Mouse (Mus musculus) forebrain, postnatal 0 days (tissue): ENCODE measurements around the gene Runx2. TPM values are rescaled to one million over a fixed set of nuclear protein-coding genes. Genes with fewer than 3 reads are reported as not detected.
A peak's percentile ranks its signal among the peaks of the same experiment; 100 is the strongest.

Source experiments
- ATAC-seq: fragments of 200-750 bp; cut with Nextera tagmentation; 2 replicates; pipeline ENCODE4 v1.8.0; 2017; ENCODE audit warnings: mild to moderate bottlenecking, moderate library complexity
- DNase-seq: peaks from one replicate; pipeline ENCODE4 v3.0.0-alpha.2; 2015
- H3K27ac ChIP-seq: fragments of 300-500 bp; sonication (generic); 2 replicates; pipeline ENCODE4 v1.5.1; 2014; ENCODE audit warnings: low read depth, mild to moderate bottlenecking, antibody characterized with exemption, low read length, moderate library complexity, mixed read lengths
- H3K27me3 ChIP-seq: fragments of 300-500 bp; sonication (generic); 2 replicates; pipeline ENCODE4 v1.6.1; 2014; ENCODE audit warnings: mild to moderate bottlenecking, low read length, mixed read lengths; ENCODE audit not compliant: insufficient read depth
- H3K36me3 ChIP-seq: fragments of 300-500 bp; sonication (generic); 2 replicates; pipeline ENCODE4 v1.6.1; 2014; ENCODE audit warnings: mild to moderate bottlenecking, moderate library complexity; ENCODE audit not compliant: insufficient read depth
- H3K4me1 ChIP-seq: fragments of 300-500 bp; sonication (generic); 2 replicates; pipeline ENCODE4 v1.6.1; 2014; ENCODE audit warnings: antibody characterized with exemption; ENCODE audit not compliant: insufficient read depth
- H3K4me2 ChIP-seq: fragments of 300-500 bp; sonication (generic); 2 replicates; pipeline ENCODE4 v1.6.1; 2014; ENCODE audit warnings: low read depth, mild to moderate bottlenecking, moderate library complexity
- H3K4me3 ChIP-seq: fragments of 300-500 bp; sonication (generic); 2 replicates; pipeline ENCODE4 v1.5.1; 2014; ENCODE audit warnings: low read depth, low read length, mixed read lengths
- H3K9ac ChIP-seq: fragments of 300-500 bp; sonication (generic); 2 replicates; pipeline ENCODE4 v1.6.1; 2014; ENCODE audit warnings: mild to moderate bottlenecking
- H3K9me3 ChIP-seq: fragments of 300-500 bp; sonication (generic); 2 replicates; pipeline ENCODE4 v1.6.1; 2016; ENCODE audit warnings: low read length
- CTCF ChIP-seq: sonication (generic); IDR thresholded peaks from 2 replicates; pipeline ENCODE4 v1.5.1; 2016; ENCODE audit warnings: antibody characterized with exemption, control low read depth, low read depth
- WGBS: fragments of 180-500 bp; shearing (Covaris S2); extraction: QIAGEN DNeasy Blood & Tissue Kit; methylation state at CpG from one replicate; pipeline ENCODE4 v1.1.7; 2014; 5-methylcytosine and 5-hydroxymethylcytosine counted together
- polyA plus RNA-seq: library from polyadenylated mRNA; unstranded; fragments of >200 nt; fragmentation: Nextera tagmentation; extraction: Ambion mirVana; gene quantifications from 2 replicates; pipeline ENCODE4 v1.2.1, GENCODE M21; 2015
- total RNA-seq: library from RNA; depleted of rRNA; stranded (reverse); fragments of >200 nt; gene quantifications from 2 replicates; pipeline ENCODE4 v1.2.3, GENCODE M21; 2014; rRNA removed

The Runx2 gene
- total RNA-seq (0.85 and 5.7 TPM in 2 replicates), polyA plus RNA-seq (0.77 and 0.86 TPM in 2 replicates)

- no peak within 1 kb of the TSS for H3K9ac ChIP-seq
- H3K27ac ChIP-seq: no peak within 1 kb of the TSS
- H3K4me1 ChIP-seq: no peaks in the 10 kb centered on the region
- 48% methylated on average over 3 of the region's 3 CpGs for WGBS
- TF ChIP-seq CTCF: no peak
- 0 out of 2 replicates have a peak within 1 kb of the TSS, but pooled peaks have one; percentile 19 for H3K4me2 ChIP-seq
- H3K27me3 ChIP-seq: no peaks in the 10 kb centered on the region
- ATAC-seq (peak; percentile 51; the same call in 1 of the 2 replicates), DNase-seq (no peak)
- H3K9me3 ChIP-seq: no peaks in the 10 kb centered on the region
- H3K4me3 ChIP-seq: no peak within 1 kb of the TSS
- H3K36me3 ChIP-seq: no peaks in the 10 kb centered on the region
Observed at GRCm38 (mm10) chr17:44814508-44815175, at the start of gene Runx2. Runx2 (minus strand) TSS chr17:44814797.

- H3K27me3 ChIP-seq: no peaks in the 10 kb centered on the region
- no peak overlapping the region for H3K9ac ChIP-seq
- WGBS: 92% methylated on average over 6 of the region's 6 CpGs
- no peak for DNase-seq
- no peak overlapping the region for H3K27ac ChIP-seq
- H3K4me2 ChIP-seq: no peak overlapping the region
- no peak overlapping the region for H3K4me3 ChIP-seq
- peak; percentile 29 for ATAC-seq
- no peaks in the 10 kb centered on the region for H3K36me3 ChIP-seq
- no peaks in the 10 kb centered on the region for H3K9me3 ChIP-seq
- TF ChIP-seq CTCF: no peak
- no peaks in the 10 kb centered on the region for H3K4me1 ChIP-seq
Observed at GRCm38 (mm10) chr17:44863165-44863564, 48.6 kb upstream of the Runx2 start.

- no peak overlapping the region for H3K4me3 ChIP-seq
- ATAC-seq: peak; percentile 51
- H3K9ac ChIP-seq: no peak overlapping the region
- WGBS: 47% methylated on average over 4 of the region's 4 CpGs
- H3K9me3 ChIP-seq: no peaks in the 10 kb centered on the region
- H3K36me3 ChIP-seq: no peaks in the 10 kb centered on the region
- no peak overlapping the region for H3K27ac ChIP-seq
- no peak for TF ChIP-seq CTCF
- DNase-seq: peak; percentile 54
- no peaks in the 10 kb centered on the region for H3K27me3 ChIP-seq
- H3K4me1 ChIP-seq: 0 out of 2 replicates have a peak, but pooled peaks cover 3% of the 10 kb centered on the region
- H3K4me2 ChIP-seq: no peak overlapping the region
Observed at GRCm38 (mm10) chr17:44842184-44842583, 27.6 kb upstream of the Runx2 start.

- no peak overlapping the region for H3K9ac ChIP-seq
- ATAC-seq (no peak), DNase-seq (no peak)
- no peaks in the 10 kb centered on the region for H3K27me3 ChIP-seq
- no peaks in the 10 kb centered on the region for H3K9me3 ChIP-seq
- H3K4me2 ChIP-seq: no peak overlapping the region
- no peak for TF ChIP-seq CTCF
- no peaks in the 10 kb centered on the region for H3K36me3 ChIP-seq
- H3K4me3 ChIP-seq: no peak overlapping the region
- 75% methylated on average over 1 of the region's 1 CpGs for WGBS
- no peaks in the 10 kb centered on the region for H3K4me1 ChIP-seq
- no peak overlapping the region for H3K27ac ChIP-seq
Observed at GRCm38 (mm10) chr17:44831201-44831600, 16.6 kb upstream of the Runx2 start.

- TF ChIP-seq CTCF: no peak
- ATAC-seq (no peak), DNase-seq (no peak)
- H3K27me3 ChIP-seq: no peaks in the 10 kb centered on the region
- no peak overlapping the region for H3K27ac ChIP-seq
- 94% methylated on average over 3 of the region's 3 CpGs for WGBS
- H3K4me3 ChIP-seq: no peak overlapping the region
- H3K9ac ChIP-seq: no peak overlapping the region
- no peaks in the 10 kb centered on the region for H3K36me3 ChIP-seq
- H3K9me3 ChIP-seq: no peaks in the 10 kb centered on the region
- no peaks in the 10 kb centered on the region for H3K4me1 ChIP-seq
- H3K4me2 ChIP-seq: no peak overlapping the region
Observed at GRCm38 (mm10) chr17:44829587-44829986, 15.0 kb upstream of the Runx2 start.

- Histone ChIP-seq H3K4me3 (no peak overlapping the region), H3K4me1 (no peaks in the 10 kb centered on the region), H3K9me3 (no peaks in the 10 kb centered on the region), H3K27me3 (no peaks in the 10 kb centered on the region), H3K9ac (no peak overlapping the region), H3K36me3 (no peaks in the 10 kb centered on the region), H3K27ac (no peak overlapping the region), H3K4me2 (no peak overlapping the region)
- TF ChIP-seq CTCF: no peak
- WGBS: 87% methylated on average over 4 of the region's 4 CpGs
- ATAC-seq: no peak
- DNase-seq: no peak
Observed at GRCm38 (mm10) chr17:44827964-44828363, 13.4 kb upstream of the Runx2 start.

GRCm38 (mm10) chr17:44827124-44827523 is 12.5 kb upstream of the Runx2 start:
- Histone ChIP-seq H3K4me2 (no peak overlapping the region), H3K27me3 (no peaks in the 10 kb centered on the region), H3K4me1 (no peaks in the 10 kb centered on the region), H3K4me3 (no peak overlapping the region), H3K27ac (no peak overlapping the region), H3K36me3 (no peaks in the 10 kb centered on the region), H3K9me3 (no peaks in the 10 kb centered on the region), H3K9ac (no peak overlapping the region)
- ATAC-seq (no peak), DNase-seq (no peak)
- no peak for TF ChIP-seq CTCF
- 86% methylated on average over 3 of the region's 3 CpGs for WGBS
